Mouse (Mus musculus): ENCODE measurements at regions not wholly inside any gene's neighbourhood (a gene's known extent, or its start where the extent isn't known, plus 50 kb on each side); places are given as distances from the start of the nearest gene placed in this dataset.
A peak's percentile ranks its signal among the peaks of the same experiment; 100 is the strongest.

DNA sequence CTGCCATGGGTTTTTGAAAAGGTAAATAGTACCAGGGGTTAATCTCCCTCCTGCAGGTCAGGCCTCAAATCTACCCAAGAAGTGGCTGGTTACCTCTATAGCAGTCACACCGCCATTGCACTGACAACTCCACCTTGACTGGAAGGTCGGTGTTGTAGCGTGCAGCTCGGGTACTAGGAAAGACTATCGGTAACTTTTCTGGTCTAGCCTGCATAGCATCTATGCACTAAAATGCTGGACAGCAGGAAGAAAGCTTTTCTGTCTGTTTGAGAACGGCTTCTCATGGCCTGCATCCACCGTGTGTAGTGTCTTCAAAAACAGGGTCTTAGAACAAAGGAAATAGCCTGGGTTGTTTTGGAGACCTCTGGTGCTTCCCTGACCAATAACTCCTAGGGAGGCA, 88.8 kb downstream of the Bms1 start:
- DNase-seq, result no peak

DNA sequence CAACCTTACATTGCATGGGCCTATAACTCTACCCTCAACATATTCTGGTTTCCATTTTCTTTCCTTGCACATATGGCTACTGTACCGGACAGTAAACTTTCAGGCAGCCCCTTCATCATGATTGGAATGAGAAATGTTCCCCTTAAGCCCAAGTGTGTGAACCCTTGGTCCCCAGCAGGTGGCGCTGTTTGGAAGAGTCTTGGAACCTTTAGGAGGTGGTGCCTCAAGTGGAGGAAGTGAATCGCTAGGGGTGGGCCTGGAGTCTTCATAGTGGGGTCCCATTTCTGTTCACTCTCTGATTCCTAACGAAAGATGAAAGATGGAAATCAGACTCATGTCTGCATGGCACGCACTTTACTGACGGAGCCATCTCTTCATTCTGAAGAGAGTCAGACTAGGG, 91.8 kb downstream of the Bms1 start:
- DNase-seq, result no peak

DNA sequence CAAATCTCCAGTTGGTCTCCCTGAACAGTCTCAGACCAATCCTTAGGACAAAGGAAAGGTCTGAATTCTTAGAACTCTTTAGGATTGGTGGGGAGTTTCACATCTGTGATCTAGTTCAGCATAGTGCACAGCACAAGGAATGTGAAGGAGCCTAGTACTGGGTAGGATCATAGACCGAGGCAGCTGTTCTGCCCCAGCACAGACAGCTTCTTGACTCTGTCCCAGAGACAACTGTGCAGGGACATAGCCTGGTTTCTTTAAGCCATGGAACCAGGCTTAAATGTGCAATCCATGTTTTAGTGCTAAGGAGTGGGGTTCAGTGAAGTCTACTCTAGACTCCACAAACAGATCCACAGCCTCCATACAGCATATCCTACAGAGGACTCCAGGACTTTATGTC, 93.6 kb downstream of the Bms1 start:
- DNase-seq, result no peak

- no peak for DNase-seq
Observed at GRCm38 (mm10) chr6:118324559-118324958, 94.7 kb downstream of the Bms1 start.

DNA sequence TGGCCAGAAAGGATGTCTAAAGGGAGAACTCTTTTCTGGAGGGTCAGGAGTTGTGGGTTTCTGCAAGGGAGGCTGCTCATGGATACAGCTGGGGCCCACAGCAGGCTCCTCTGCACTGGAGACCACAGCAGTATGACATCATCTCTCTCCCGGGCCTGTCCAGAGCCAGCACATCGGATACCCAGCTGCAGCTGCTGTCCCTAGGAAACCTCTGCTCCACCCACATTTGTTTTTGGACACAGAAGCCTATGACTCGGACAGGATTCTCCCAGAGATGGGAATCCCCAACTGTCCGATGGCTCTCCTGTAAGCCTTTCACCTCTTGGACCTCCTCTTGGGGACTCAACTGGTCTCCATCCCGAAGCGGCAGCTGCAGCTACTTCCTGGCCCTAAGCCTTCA, 96.2 kb downstream of the Bms1 start:
- peak; percentile 11 for DNase-seq

DNA sequence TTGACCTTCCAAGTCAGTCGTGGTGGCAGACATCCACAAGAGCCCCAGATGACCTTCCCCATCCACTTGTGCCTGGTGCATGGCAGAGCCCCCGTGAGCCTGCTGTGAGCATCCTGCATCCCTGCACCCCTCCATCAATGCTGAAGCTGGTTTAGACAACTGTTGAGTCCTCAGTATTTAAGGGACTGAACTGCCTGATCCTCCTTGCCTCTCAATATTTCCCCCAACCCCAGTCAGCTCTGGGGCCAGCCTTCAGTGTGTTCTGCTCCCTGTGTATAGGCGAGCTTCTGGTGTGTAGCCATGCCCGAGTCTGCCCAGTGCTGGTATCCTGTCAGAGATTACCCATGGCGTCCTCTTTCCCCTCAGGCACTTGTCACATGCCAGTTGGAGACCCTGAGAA, 96.6 kb downstream of the Bms1 start:
- no peak for DNase-seq

- DNase-seq, result no peak
Observed at GRCm38 (mm10) chr6:118322061-118322460, 97.2 kb downstream of the Bms1 start.

GRCm38 (mm10) chr6:118320021-118320525, 99.2 kb downstream of the Bms1 start:
- no peak for DNase-seq

- no peak for DNase-seq
Observed at GRCm38 (mm10) chr6:118315881-118316280, 103.4 kb downstream of the Bms1 start.

DNA sequence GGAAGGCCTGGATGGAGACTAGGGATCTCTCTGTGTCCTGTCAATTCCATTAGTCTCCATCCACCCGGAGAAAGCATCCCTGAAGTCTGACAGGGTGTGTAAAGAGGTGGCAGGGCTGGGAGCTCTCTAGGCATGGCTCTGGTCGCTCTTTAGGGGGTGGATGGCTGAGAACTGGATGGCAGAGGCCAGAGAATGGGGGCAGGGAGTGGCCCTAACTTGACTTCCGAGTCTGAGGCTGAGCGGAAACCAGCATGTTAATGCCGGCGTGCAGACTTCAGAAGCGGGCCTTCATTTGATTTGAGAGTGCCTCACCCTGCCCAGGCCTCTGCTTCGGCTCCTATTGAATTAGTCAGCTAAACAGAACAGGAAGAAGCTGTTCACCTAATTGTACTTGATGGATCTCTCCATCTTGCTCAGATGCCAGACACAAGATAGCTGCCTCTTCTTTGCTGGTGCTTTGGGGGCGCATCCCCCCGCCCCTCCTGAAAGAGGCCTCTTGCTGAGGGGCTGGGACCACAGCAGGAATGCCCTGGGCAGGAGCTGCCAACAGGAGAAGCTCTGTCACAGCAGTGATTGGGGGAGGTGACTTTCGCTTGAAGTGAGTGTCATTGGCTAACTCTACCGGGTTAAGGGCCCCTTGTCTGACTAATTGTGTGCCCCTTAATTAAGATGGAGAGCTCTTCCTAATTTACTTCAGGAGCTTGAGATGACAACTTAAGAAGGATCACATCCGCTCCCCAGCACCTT, 104.2 kb downstream of the Bms1 start:
- peak; percentile 29 for DNase-seq

DNA sequence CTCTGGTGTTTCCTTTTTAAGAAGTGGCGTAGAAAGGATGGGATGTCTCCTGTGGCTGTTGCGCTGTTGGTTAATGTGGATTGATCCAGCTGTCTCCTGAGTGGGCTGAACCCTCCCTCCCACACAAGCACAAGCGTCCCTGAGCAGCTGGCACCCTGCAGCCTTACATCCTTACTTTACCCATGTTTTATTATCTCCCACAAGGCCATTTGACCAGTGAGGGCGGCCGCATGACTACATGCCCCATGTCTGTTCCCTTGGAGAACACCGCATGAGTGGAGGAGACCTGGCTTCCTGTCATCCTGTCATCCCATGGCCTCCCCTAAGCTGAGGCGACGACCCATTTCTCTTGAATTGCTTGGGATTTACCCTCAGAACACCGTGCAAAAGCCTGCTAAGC, 108.2 kb downstream of the Bms1 start:
- DNase-seq, result no peak

GRCm38 (mm10) chr6:118309923-118310322, 109.4 kb downstream of the Bms1 start:
- DNase-seq, result no peak

- DNase-seq, result no peak
Observed at GRCm38 (mm10) chr6:118308586-118308985, 110.7 kb downstream of the Bms1 start.

DNA sequence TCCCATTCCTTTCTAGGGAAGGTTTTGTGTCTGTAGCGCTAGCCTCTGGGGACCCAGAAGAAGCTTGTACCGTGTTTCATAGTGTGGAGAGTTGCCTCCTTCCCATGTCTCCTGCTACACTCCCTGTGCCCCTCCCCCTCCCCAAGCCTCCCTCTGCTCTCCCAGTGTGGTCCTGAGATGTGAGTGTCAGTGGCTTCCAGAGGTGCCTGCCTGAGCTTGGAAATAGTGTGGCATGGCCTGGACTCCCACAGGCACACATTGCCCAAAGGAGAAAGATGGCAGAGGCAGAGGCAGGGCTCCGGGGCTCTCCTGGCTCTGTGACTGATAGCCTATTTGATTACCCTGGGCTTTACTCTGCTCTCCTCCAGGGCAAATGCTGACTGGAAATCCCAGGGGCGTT, 110.0 kb upstream of the Ret start:
- no peak for DNase-seq

DNA sequence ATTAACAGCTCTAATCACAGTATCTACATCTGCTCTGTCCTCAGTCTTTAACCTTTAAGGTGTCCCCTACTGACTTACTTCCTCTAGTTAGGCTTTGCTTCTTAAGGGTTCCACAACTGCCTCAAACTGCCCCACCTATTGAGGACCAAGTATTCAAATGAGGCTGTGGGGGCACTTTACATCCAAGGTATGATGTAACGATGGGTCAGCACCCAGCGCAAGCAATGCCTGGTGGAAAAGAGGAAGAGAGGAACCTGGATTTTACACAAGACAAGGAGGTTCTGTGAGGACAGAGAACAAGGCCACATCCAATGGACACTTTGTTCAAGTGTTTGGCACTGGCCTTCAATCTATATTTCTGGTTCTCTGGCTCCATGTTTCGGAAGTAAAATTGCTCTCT, 107.7 kb upstream of the Ret start:
- DNase-seq, result no peak

DNA sequence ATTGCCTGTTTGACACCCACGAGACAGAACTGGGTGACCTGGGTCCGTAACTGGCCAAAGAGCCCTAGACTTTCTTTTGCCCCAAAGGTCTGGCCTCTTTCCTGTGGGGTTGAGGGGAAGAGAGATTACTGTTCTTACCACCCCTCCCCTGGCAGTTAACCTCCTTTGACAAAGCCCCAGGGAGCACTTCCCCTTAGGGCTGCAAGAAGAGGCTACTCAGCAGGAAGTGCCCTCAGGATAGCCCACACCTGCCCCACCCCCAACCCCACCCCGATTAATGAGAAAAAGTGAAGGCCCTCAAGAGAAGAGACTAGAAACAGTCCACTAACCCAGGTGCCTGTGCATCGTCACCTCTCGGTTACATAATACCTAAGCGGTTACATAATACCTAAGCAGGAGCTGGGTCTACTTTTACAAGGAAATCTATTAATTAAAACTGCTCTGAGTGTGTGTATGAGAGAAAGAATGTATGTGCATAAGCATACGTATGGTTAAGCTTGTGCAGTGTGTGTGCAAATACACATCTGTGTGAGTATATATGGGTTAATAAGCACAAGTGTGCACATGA, 105.3 kb upstream of the Ret start:
- DNase-seq, result no peak

GRCm38 (mm10) chr6:118301880-118302782, 104.6 kb upstream of the Ret start:
- DNase-seq, result peak; percentile 34

DNA sequence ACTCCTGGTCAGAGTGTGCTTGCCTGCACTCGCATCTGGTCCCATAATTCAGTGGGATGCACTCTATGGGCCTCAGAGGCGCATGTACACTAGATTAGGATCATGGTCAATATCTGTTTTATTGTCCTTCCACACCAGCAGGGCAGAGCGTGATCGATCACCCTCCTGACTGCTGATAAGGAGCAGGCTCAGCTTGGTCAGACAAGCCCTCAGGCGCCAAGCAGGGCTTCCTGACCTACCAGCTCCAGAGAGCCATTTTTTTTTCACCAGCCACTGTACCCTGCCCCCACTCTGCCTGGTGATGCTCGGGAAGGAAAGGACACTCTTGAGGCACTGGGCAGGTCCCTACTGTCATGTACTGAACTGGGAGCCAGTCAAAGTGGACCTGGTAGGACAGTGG, 103.3 kb upstream of the Ret start:
- peak; percentile 4 for DNase-seq

GRCm38 (mm10) chr6:118297576-118297975, 100.1 kb upstream of the Ret start:
- no peak for DNase-seq

- no peak for DNase-seq
Observed at GRCm38 (mm10) chr6:118293986-118294385, 96.5 kb upstream of the Ret start.

GRCm38 (mm10) chr6:118292928-118293327, 95.4 kb upstream of the Ret start:
- DNase-seq, result no peak

GRCm38 (mm10) chr6:118292272-118292671, 94.8 kb upstream of the Ret start:
- DNase-seq, result no peak

DNA sequence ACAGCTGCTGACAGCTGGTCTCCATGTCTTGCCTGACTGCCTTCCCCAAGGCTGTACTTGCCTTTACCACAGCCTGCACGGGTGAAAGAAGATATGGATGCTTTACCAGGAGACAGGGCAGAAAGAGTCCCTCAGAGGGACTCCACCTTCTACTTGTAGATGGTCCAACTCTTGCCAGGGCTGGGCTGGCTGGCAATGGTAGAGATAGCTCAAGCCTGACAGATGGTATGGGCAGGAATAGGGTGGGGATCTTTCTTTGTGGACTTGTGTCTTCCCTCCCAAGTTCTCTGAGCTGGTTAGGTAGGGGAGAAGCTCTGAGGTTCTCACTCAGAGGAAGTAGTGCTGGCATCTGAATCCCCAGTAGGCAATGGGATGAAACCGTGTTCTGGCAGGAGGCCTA, 93.9 kb upstream of the Ret start:
- DNase-seq, result no peak

- DNase-seq, result no peak
Observed at GRCm38 (mm10) chr6:118285246-118285645, 87.7 kb upstream of the Ret start.

Measured in embryo, embryonic 11 days (tissue).